Mouse (Mus musculus): ENCODE data around the gene Hoxd10.

The Hoxd10 gene

DNA sequence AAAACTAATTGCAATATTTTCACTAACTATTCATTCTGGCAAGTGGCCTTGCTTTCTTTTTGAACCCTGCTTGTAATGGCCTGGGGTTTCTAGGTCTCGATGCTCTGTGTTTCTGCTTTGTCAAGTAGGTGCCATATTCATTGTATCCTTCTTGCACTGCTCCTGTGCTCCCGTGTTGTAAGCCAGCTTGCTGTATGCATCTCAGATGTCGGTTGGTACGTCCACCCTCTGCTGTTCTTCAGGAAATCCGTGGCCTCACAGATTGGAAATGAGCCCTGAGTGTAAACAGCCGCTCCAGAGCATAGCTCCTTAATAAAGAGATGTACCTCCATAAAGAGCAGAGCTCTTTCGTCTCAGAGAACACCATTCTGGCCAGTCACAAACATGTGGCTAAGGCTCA, 15.9 kb downstream of the Hoxd10 start:
- in situ Hi-C loops (cut with MboI, MseI): no loop called here

DNA sequence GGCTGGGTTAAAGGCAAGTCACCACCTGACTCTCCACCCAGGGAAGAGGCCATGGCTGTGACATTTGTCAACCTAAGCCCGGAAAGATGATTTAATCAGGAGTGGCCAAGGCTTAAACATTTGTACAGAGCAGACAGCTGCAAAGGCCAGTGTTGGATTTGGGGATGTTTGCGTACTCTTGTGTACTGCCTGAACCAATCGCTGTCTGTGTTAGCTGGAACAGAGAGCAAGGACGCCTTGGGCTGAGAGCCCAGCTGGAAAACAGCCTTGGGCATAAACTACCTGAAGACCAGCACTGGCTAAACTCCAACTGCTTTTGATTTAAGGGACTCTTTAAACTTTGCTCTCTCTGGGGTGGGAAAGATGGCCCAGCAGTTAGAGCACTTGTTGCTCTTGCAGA, 17.0 kb downstream of the Hoxd10 start:
- in situ Hi-C loops (cut with MboI, MseI): no loop called here

DNA sequence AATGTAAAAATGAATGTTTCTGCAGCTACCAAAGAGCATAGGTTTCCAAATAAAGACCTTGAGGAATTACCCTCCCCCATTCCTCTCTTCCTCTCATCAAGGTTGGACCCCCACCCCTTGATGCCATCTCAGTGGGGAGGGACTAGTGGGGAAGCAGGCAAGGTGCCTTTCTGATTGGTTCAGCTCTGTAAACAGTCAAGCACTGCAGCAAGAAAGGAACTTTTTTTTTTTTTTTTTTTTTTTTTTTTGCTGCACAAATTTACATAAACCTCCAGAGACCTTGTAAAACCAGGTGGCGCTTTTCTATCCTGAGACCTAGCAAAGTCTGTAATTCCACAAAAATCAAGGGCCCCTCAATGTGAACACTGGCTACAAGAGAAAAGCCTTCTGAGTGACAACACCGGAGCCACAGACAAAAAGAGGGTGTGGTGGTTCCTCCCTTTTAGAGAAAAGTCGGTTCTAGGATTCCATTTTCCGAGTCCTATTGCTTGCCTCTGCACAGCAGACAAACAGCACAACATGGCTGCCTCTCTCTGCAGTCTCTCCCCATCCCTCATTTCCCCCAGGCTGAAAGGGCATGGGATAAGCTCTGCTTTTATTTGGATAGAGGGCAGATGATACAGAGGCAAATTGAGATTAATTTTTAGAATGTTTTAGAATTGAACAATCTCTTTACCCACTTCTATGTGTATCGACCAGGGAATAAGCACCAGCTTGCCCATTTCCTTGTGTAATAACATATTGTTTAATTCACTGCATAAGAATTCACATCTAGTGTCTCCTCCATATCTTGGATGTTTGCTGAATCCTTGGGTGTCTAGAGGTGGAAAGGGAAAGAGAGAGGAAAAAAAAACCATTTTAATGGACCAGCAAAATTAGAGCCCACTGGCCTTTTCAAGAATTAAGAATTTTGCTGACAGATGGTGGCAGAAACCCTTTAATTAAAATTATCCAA, 18.0 kb downstream of the Hoxd10 start:
- in situ Hi-C loops (cut with MboI, MseI): no loop called here

GRCm38 (mm10) chr2:74710929-74711543, 19.3 kb downstream of the Hoxd10 start:
- in situ Hi-C loops (cut with MboI, MseI): no loop called here

DNA sequence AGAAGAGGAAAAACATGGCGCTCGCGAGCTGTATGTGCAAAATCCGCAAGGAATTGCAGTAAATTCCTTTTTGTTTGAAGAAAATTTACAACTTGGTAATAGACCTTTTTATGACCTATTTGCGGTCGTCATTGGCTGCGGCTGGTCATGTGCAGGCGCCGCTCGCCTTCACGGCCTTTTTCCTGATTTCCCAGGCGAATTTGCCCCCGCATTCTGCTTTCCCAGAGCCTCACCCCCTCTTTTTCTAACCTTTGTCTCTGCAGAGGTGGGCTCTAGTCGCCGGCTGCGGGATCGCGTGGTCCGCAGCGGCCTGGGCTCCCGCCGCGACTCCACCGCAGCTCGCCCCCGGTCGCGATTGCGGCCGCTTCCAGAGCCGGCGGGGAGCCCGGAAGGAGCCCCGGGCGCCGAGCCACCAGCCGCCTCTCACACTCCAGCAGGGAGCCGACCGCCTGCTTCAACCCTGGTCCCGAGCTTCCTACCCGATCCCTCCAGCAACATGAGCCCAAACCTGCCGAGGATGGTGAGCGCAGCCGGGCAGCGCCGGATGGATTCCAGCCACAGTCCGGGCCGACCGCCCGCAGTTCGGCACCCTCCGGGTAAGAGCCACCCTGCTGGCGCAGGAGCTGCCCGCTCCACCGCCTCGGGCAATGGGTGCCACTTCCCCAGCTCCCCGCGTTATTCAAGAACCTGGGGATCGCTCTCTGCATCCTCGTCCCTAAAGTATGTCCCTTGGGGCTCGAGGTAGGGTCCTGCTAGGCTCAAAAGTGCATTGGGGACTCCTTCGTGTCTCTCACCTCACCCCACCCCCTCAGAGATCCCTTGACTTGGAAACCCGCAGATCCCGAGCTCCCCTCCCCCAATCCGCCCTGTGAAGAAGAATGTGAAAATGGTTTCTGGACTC, 20.2 kb downstream of the Hoxd10 start, which contains the start of the genes Hoxd3 and Hoxd4:
Gene Hoxd3, plus strand, starts transcription at position 207 of the 901 bp plus-strand sequence.
Gene Hoxd4, plus strand, starts transcription at position 209 of the 901 bp plus-strand sequence.
- in situ Hi-C loops (cut with MboI, MseI): no loop called here

DNA sequence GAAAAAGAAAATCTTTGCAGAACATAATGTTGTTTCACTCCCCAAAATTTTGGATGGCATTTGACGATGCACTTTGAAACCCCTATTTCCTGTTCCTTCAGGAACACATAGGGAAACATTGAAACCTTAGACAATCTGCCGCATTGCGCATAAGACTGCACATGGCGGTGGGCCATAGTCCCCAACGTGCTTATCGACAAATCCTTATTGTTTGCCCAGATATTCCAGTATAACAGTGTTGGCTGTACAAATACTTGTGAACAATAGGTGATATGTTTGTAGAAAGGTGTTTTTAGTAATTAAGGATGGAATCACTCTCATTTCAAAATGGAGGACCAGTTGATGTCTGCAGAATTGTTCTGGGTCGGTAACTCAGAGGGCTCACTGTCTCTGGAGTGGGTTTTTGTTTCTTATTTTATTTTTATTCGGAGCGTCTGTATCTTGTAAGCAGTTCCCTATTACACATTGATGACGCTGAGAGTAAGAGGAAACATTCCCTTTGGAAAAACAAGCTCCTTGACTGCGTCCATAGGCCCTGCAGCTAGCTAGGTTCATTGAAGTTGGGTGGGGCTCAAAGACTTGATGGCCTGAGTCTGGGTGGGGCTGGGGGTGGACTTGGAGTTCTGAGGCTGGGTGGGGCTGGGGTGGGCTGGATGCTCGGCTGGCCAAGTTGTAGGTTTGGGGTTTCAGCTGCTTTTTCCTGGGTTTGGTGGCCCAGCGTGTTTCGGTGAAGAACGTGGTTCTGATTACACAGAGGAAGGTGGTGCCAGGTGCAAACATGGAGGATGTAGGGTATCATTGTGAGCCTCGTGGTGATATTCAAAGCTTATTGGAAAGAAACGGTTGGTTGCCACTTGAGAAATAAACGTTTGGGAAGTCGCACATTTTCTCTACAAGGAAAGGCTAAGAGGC, 21.8 kb downstream of the Hoxd10 start:
- in situ Hi-C loops (cut with MboI, MseI): no loop called here

DNA sequence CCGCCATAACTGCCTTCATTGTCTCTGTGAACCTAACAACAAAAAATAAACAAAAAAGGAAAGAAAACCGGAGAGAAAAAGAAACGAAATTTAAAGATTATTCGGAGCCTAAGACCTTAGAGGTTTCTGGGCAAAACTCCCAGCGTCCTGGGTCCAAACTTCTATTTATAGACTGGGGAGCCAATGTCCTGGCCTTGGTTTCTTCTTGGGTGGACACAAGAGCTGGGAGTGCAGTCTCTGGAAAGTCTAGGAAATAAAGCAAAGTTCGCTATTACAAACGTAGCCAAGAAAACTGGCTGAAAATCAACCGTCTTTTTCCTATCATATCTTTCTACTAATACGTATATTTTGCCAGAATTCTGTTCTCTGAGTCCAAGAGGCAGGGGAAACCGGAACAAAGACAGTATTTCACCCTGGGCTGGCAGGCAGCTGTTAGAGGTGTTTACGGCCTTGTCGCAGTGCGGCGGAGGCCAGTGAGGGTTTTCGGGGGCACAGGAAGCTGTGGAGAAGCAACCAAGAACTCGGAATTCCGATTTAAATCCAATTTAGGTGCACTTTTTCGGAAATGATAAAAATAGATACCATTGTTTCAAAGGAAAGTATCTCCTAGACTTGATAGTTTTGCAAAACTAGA, 22.5 kb downstream of the Hoxd10 start:
- in situ Hi-C loops (cut with MboI, MseI): no loop called here

GRCm38 (mm10) chr2:74714881-74715280, 23.2 kb downstream of the Hoxd10 start:
- in situ Hi-C loops (cut with MboI, MseI): no loop called here

DNA sequence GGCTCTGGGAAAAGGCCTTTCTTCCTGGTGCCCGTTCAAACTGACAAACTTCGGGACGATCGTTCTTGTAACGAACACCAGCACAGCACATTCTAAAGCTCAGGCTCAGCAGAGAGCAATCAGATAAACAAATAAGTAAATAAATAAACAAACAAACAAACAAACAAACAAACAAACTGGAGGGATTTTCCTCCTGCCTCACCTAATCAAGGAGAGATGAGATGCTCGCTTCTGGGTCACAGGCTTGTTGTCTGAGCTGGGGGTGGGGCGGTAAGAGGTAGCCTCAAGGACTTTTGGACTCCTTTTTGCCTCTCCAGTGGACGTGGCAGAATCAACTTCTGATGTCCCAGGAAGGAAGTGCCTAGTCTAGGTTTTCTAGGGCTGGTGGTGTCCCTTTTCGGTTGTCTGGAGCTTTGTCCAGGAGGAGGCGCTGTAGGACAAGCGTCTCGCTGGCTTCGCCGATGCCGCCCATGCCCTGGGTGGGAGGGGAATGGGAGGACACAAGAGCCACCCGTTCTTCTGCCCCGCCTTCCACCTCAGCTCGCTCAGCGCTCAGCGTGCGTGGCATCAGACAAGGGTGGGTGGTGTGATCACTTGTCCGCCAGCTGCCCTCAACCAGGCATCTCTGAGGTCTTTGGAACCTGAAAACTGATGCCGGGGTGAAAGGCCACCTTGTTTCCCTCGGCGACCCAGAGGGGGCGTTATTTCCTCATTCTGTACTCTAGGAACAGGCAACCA, 23.9 kb downstream of the Hoxd10 start:
- in situ Hi-C loops (cut with MboI, MseI): no loop called here

GRCm38 (mm10) chr2:74720384-74720783, 28.7 kb downstream of the Hoxd10 start:
- in situ Hi-C loops (cut with MboI, MseI): loop anchor here (5.0 kb wide), 1 partner anchor 242 kb away; no protein-coding TSS in a partner anchor

DNA sequence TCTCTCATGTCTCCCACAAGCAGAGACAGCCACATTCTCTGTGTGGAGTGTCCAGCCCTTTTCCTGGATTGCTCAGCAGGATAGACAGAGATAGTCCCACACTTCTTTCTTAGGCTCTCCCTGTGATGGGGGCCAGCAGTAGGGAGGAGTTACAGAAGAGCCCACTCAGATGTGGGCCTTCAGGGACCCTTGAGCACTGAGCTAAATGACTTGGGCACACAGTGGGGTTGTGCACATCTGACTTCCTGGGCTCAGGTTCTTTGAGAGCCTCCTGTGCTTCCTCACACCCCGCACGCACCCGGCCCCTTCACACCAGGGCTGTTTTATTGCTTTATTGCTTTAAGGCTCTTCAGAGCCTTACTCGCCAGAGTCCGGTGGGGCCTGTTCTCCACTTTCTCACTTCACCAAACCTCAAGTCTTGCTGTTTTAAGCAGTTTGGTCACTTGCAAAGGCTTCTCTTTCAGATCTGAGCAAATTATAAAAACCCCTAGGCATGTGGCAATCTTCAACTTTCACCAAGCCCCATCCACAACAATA, 29.3 kb downstream of the Hoxd10 start:
- in situ Hi-C loops (cut with MboI, MseI): loop anchor here (5.0 kb wide), 1 partner anchor 241 kb away; no protein-coding TSS in a partner anchor

- in situ Hi-C loops (cut with MboI, MseI): loop anchor here (5.0 kb wide), 1 partner anchor 240 kb away; no protein-coding TSS in a partner anchor
Measured at GRCm38 (mm10) chr2:74721882-74722281, 30.2 kb downstream of the Hoxd10 start.

GRCm38 (mm10) chr2:74722949-74723348, 31.2 kb downstream of the Hoxd10 start:
- in situ Hi-C loops (cut with MboI, MseI): loop anchor here (5.0 kb wide), 1 partner anchor 239 kb away; no protein-coding TSS in a partner anchor

GRCm38 (mm10) chr2:74724244-74725015, 32.7 kb downstream of the Hoxd10 start:
- in situ Hi-C loops (cut with MboI, MseI): loop anchor here (5.0 kb wide), 1 partner anchor 238 kb away; no protein-coding TSS in a partner anchor

- in situ Hi-C loops (cut with MboI, MseI): no loop called here
Measured at GRCm38 (mm10) chr2:74725171-74725570, 33.4 kb downstream of the Hoxd10 start.

DNA sequence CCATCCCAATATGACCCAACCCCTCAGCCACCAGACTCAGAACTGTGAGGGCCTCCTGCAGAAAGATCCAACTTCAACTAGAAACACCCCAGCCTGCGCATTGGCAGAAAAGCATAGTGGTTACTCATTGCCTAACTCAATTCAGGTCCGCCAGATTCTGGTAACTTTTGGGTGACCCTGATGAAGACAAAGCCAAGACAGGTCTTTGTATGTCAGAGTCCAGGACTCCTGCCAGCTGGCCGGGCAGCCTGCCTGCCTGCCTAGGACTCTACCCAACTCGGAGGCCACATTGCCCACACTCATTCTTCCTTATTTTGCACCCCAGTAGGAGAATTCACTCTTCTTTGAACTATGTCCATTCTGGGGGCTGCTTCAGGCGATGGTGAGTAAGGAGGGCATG, 34.8 kb downstream of the Hoxd10 start, which contains the start of gene Gm28230:
Gene Gm28230, plus strand, starts transcription at position 178 of the 400 bp plus-strand sequence.
- in situ Hi-C loops (cut with MboI, MseI): no loop called here

DNA sequence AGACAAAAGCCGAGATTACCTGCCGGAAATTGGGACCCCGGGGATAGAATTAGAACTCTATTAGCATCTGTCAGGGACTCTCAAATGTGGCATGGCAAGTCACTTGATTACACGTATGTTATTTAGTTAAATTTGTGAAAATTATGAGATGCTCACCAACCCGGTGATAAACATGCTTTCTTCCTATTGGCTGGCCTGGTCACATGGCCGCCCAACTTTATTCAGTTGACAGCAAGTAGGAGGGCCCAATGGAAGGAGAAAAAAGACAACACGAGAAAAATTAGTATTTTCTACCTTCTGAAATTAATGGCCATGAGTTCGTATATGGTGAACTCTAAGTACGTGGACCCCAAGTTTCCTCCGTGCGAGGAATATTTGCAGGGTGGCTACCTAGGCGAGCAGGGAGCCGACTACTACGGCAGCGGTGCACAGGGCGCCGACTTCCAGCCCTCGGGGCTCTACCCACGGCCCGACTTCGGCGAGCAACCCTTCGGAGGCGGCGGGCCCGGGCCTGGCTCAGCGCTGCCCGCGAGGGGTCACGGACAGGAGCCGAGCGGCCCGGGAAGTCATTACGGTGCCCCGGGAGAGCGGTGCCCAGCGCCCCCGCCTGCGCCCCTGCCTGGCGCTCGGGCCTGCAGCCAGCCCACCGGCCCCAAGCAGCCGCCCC, 35.4 kb downstream of the Hoxd10 start:
- in situ Hi-C loops (cut with MboI, MseI): no loop called here
